In the genomic region with DNA sequence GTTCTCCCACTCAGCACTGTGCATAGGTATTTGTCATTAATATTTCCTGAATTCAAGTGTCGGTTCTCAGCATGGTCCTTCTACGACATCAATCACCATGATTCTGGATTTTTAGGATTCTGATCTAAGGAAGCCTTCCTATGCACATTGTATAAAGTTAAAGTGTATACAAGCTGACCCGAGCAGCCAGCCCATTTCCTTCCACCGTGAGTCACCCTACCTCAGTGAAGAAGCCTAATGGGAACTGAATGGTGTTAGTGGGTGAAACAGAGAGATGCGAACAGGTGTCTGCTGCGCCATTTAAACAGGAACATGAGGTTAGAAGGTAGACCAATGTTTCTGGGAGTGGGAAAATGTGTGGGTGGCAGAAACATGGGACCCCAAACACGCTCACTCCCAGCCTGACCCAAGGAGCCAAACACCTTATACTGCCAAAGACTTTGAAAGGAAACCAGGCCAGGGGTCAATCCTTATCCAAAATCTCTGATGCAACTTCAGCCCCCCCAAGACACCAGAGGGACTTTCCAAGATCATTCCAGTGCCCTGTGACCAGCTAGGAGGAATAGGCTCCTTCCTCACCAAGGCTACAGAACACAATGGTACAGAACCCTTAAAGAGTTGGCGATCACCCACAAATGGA, we compare ENCODE assay signal across 11 mouse cellular contexts.
"Had no signal": no experiment of that assay in that cellular context is flagged by ENCODE, and none has a peak within 500 bp of the region (broad histone marks: within the 10 kb centered on the region; RNA-seq: fewer than 3 reads in every experiment).

No protein-coding gene starts in this region.

- H3K27me3 ChIP-seq: kidney, embryonic 15.5 days; limb, embryonic 13.5 days; midbrain, embryonic 15.5 days had no signal

- H3K4me3 ChIP-seq: kidney, embryonic 15.5 days; limb, embryonic 13.5 days; midbrain, embryonic 15.5 days had no signal

- H3K36me3 ChIP-seq: kidney, embryonic 15.5 days; limb, embryonic 13.5 days; midbrain, embryonic 15.5 days had no signal

- DNase-seq: kidney, adult 2 months; kidney, postnatal 14 days; left cerebral cortex, postnatal 4 days; lung, adult 18-20 months; lung, postnatal 4 days; right cerebral cortex, postnatal 25 days; thymus, postnatal 25 days had no signal

- H3K27ac ChIP-seq: kidney, embryonic 15.5 days; limb, embryonic 13.5 days; liver, embryonic 14.5 days; midbrain, embryonic 15.5 days had no signal
